Mouse (Mus musculus): ENCODE results near the gene Ankle1.

Gene Ankle1

GRCm38 (mm10) chr8:71405401-71406098 lies at the start of gene Ankle1:
Gene Ankle1, plus strand, starts transcription at chr8:71406010.
- no peaks in the 10 kb centered on the region for H3K27me3 ChIP-seq (ENCODE audit: insufficient read depth, low read length)
- peak within 1 kb of the TSS; percentile 100 for H3K4me3 ChIP-seq (replicated peaks; ENCODE audit: low read length)
- H3K4me1 ChIP-seq (replicated peaks; ENCODE audit: low read depth, low read length) = peaks cover 62% of the 10 kb centered on the region
- H3K36me3 ChIP-seq (ENCODE audit: insufficient read depth, low read length) = peaks cover 72% of the 10 kb centered on the region
- TF ChIP-seq NANOG (IDR thresholded peaks at IDR 0.05; ENCODE audit: borderline replicate concordance, low read length) (no peak), CTCF (conservative IDR thresholded peaks at IDR 0.05; ENCODE audit: low read length) (peak; percentile 34)
- no peaks in the 10 kb centered on the region for H3K9me3 ChIP-seq (ENCODE audit: low read length)

- TF ChIP-seq NANOG (IDR thresholded peaks at IDR 0.05; ENCODE audit: borderline replicate concordance, low read length) = no peak
- TF ChIP-seq CTCF (conservative IDR thresholded peaks at IDR 0.05; ENCODE audit: low read length) = peak; percentile 27; the same call in 1 of the 2 replicates
- TF ChIP-seq POU5F1 (IDR thresholded peaks at IDR 0.05; ENCODE audit: borderline replicate concordance, low read length) = no peak
- Histone ChIP-seq H3K4me1 (replicated peaks; ENCODE audit: low read depth, low read length) (peaks cover 22% of the 10 kb centered on the region), H3K9me3 (ENCODE audit: low read length) (no peaks in the 10 kb centered on the region), H3K4me3 (replicated peaks; ENCODE audit: low read length) (peak overlapping the region; percentile 39; the same call in 1 of the 2 replicates), H3K36me3 (ENCODE audit: insufficient read depth, low read length) (peaks cover 75% of the 10 kb centered on the region), H3K27me3 (ENCODE audit: insufficient read depth, low read length) (no peaks in the 10 kb centered on the region)
These were observed 47.8 kb upstream of the Ankle1 start for GRCm38 (mm10) chr8:71358026-71358425.

GRCm38 (mm10) chr8:71366771-71367528 lies 38.9 kb upstream of the Ankle1 start, which contains the start of gene Use1:
Gene Use1, plus strand, starts transcription at chr8:71366848.
- Histone ChIP-seq H3K27me3 (ENCODE audit: insufficient read depth, low read length) (no peaks in the 10 kb centered on the region), H3K4me3 (replicated peaks; ENCODE audit: low read length) (peak within 1 kb of the TSS; percentile 86), H3K4me1 (replicated peaks; ENCODE audit: low read depth, low read length) (peaks cover 43% of the 10 kb centered on the region), H3K36me3 (ENCODE audit: insufficient read depth, low read length) (peaks cover 26% of the 10 kb centered on the region), H3K9me3 (ENCODE audit: low read length) (no peaks in the 10 kb centered on the region)
- no peak for TF ChIP-seq POU5F1 (IDR thresholded peaks at IDR 0.05; ENCODE audit: borderline replicate concordance, low read length)
- TF ChIP-seq CTCF (conservative IDR thresholded peaks at IDR 0.05; ENCODE audit: low read length) = no peak
- TF ChIP-seq NANOG (IDR thresholded peaks at IDR 0.05; ENCODE audit: borderline replicate concordance, low read length) = no peak

GRCm38 (mm10) chr8:71367529-71368176 lies 38.2 kb upstream of the Ankle1 start:
- H3K4me1 ChIP-seq (replicated peaks; ENCODE audit: low read depth, low read length) = peaks cover 49% of the 10 kb centered on the region
- peak overlapping the region; percentile 86 for H3K4me3 ChIP-seq (replicated peaks; ENCODE audit: low read length)
- no peaks in the 10 kb centered on the region for H3K27me3 ChIP-seq (ENCODE audit: insufficient read depth, low read length)
- no peak for TF ChIP-seq NANOG (IDR thresholded peaks at IDR 0.05; ENCODE audit: borderline replicate concordance, low read length)
- no peak for TF ChIP-seq POU5F1 (IDR thresholded peaks at IDR 0.05; ENCODE audit: borderline replicate concordance, low read length)
- no peak for TF ChIP-seq CTCF (conservative IDR thresholded peaks at IDR 0.05; ENCODE audit: low read length)
- H3K36me3 ChIP-seq (ENCODE audit: insufficient read depth, low read length) = peaks cover 29% of the 10 kb centered on the region
- no peaks in the 10 kb centered on the region for H3K9me3 ChIP-seq (ENCODE audit: low read length)

- Histone ChIP-seq H3K27me3 (ENCODE audit: insufficient read depth, low read length) (no peaks in the 10 kb centered on the region), H3K4me3 (replicated peaks; ENCODE audit: low read length) (peak overlapping the region; percentile 86), H3K4me1 (replicated peaks; ENCODE audit: low read depth, low read length) (peaks cover 51% of the 10 kb centered on the region), H3K9me3 (ENCODE audit: low read length) (no peaks in the 10 kb centered on the region), H3K36me3 (ENCODE audit: insufficient read depth, low read length) (peaks cover 36% of the 10 kb centered on the region)
- TF ChIP-seq CTCF (conservative IDR thresholded peaks at IDR 0.05; ENCODE audit: low read length) (no peak), NANOG (IDR thresholded peaks at IDR 0.05; ENCODE audit: borderline replicate concordance, low read length) (no peak), POU5F1 (IDR thresholded peaks at IDR 0.05; ENCODE audit: borderline replicate concordance, low read length) (no peak)
These were observed 37.4 kb upstream of the Ankle1 start for GRCm38 (mm10) chr8:71368366-71368765.

- H3K9me3 ChIP-seq (ENCODE audit: low read length) = no peaks in the 10 kb centered on the region
- H3K36me3 ChIP-seq (ENCODE audit: insufficient read depth, low read length) = peaks cover 44% of the 10 kb centered on the region
- H3K4me1 ChIP-seq (replicated peaks; ENCODE audit: low read depth, low read length) = peaks cover 54% of the 10 kb centered on the region
- H3K27me3 ChIP-seq (ENCODE audit: insufficient read depth, low read length) = no peaks in the 10 kb centered on the region
- TF ChIP-seq NANOG (IDR thresholded peaks at IDR 0.05; ENCODE audit: borderline replicate concordance, low read length) (no peak), POU5F1 (IDR thresholded peaks at IDR 0.05; ENCODE audit: borderline replicate concordance, low read length) (no peak), CTCF (conservative IDR thresholded peaks at IDR 0.05; ENCODE audit: low read length) (no peak)
- H3K4me3 ChIP-seq (replicated peaks; ENCODE audit: low read length) = peak overlapping the region; percentile 86
These were observed 36.6 kb upstream of the Ankle1 start for GRCm38 (mm10) chr8:71369040-71369718.

GRCm38 (mm10) chr8:71370711-71371235 lies 35.0 kb upstream of the Ankle1 start:
- peaks cover 63% of the 10 kb centered on the region for H3K4me1 ChIP-seq (replicated peaks; ENCODE audit: low read depth, low read length)

More at GRCm38 (mm10) chr8:71370711-71371235, 35.0 kb upstream of the Ankle1 start:
- peak overlapping the region; percentile 89 for H3K4me3 ChIP-seq (replicated peaks; ENCODE audit: low read length)
- TF ChIP-seq CTCF (conservative IDR thresholded peaks at IDR 0.05; ENCODE audit: low read length) (no peak), POU5F1 (IDR thresholded peaks at IDR 0.05; ENCODE audit: borderline replicate concordance, low read length) (no peak), NANOG (IDR thresholded peaks at IDR 0.05; ENCODE audit: borderline replicate concordance, low read length) (no peak)
- H3K36me3 ChIP-seq (ENCODE audit: insufficient read depth, low read length) = peaks cover 56% of the 10 kb centered on the region
- H3K27me3 ChIP-seq (ENCODE audit: insufficient read depth, low read length) = no peaks in the 10 kb centered on the region
- H3K9me3 ChIP-seq (ENCODE audit: low read length) = no peaks in the 10 kb centered on the region
